Mouse (Mus musculus): Measurements from ENCODE around the gene Tril. TPM values are rescaled to one million over a fixed set of nuclear protein-coding genes. Genes with fewer than 3 reads are reported as not detected.

The Tril gene
- polyA plus RNA-seq, 1 experiment from 2014 or later = 86.9 TPM

DNA sequence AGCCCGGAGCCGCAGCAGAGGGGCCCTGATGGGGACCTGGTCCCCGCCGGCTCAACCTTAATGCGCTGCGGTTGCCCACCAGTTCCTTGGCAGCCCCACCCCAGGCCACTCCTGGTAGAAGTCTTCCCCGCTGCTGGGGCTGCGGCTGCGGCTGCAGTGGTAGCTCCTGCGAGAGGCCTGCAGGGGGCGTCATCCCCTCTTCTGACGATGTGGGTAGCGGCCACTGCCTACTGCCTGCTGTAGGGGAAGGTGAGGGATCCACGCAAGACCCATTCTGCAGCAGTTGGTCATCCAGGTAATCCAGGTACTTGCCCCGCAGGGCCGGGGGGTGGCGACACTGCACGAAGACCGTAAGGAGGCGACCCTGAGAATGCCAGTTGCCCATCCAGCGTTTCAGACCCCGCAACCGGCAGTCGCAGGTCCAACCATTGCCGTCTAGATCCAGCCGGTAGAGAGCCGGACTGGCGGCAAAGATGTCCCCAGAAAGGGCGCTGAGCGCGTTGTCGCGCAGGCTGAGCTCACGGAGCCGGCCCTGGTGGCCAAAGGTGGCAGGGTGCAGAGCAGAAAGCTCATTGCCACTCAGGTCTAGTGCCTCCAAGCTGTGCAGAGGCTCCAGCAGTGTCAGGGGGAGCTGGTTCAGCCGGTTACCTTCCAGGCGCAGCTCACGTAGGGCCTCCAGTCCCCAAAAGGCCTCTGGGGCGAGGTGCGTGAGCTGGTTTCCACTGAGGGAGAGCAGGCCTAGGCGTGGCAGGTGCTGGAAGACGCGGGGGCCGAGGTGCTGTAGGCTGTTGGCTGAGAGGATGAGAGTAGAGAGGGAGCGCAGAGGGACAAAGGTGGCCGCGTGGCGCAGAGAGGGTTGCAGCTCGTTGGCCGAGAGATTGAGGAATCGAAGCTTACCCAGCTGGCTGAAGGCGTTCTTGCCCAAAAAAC lies 1.6 kb downstream of the Tril start:
- WGBS = 2% methylated on average over 52 of the region's 52 CpGs
- peaks cover 21% of the 10 kb centered on the region for H3K27me3 ChIP-seq (ENCODE audit: low read depth, poor library complexity, severe bottlenecking)
- no peaks in the 10 kb centered on the region for H3K9me3 ChIP-seq (replicated peaks)

DNA sequence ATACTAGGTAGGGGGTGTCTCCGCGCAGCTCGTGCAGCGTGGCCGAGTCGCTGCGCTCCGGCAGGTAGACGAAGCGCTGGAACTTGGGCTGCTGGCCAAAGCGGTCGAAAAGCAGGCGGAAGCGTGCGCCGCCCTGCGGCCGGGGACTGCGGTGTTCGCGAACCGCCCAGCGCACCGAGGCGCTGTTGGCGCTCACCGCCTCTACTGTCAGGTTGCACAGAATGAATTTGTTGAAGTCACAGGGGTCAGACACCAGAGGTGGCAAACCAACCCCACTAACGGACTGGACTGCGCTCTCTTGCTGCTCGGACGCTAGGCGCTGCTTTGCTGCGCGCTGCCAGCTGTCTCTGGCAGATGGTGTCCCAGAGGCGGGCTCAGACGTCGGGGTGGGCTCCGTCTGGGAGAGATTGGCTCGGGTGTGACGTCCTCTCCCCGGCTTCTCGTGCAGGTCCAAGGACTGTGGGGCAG lies 2.3 kb downstream of the Tril start:
- peaks cover 50% of the 10 kb centered on the region for H3K36me3 ChIP-seq
- DNase-seq (ENCODE audit: low spot score) = peak; percentile 80
- H3K4me3 ChIP-seq = peak overlapping the region; percentile 76
- H3K9me3 ChIP-seq (replicated peaks) = no peaks in the 10 kb centered on the region
- H3K4me1 ChIP-seq = peaks cover 58% of the 10 kb centered on the region
- H3K27ac ChIP-seq = peak overlapping the region; percentile 99
- H3K27me3 ChIP-seq (ENCODE audit: low read depth, poor library complexity, severe bottlenecking) = peaks cover 19% of the 10 kb centered on the region
- WGBS = 1% methylated on average over 42 of the region's 42 CpGs

More for the DNA sequence above, 1.6 kb downstream of the Tril start:
- peaks cover 43% of the 10 kb centered on the region for H3K36me3 ChIP-seq
- peak; percentile 80 for DNase-seq (ENCODE audit: low spot score)
- peak overlapping the region; percentile 99 for H3K27ac ChIP-seq
- peaks cover 58% of the 10 kb centered on the region for H3K4me1 ChIP-seq
- H3K4me3 ChIP-seq = peak overlapping the region; percentile 76

GRCm38 (mm10) chr6:53817763-53818174 lies 2.9 kb downstream of the Tril start:
- H3K27ac ChIP-seq = peak overlapping the region; percentile 99
- H3K27me3 ChIP-seq (ENCODE audit: low read depth, poor library complexity, severe bottlenecking) = peaks cover 18% of the 10 kb centered on the region
- WGBS = 15% methylated on average over 33 of the region's 33 CpGs
- H3K36me3 ChIP-seq = peaks cover 50% of the 10 kb centered on the region
- peak; percentile 59 for DNase-seq (ENCODE audit: low spot score)
- H3K4me1 ChIP-seq = peaks cover 58% of the 10 kb centered on the region
- H3K9me3 ChIP-seq (replicated peaks) = no peaks in the 10 kb centered on the region
- peak overlapping the region; percentile 76 for H3K4me3 ChIP-seq

GRCm38 (mm10) chr6:53816661-53817060 lies 4.0 kb downstream of the Tril start:
- H3K36me3 ChIP-seq = peaks cover 50% of the 10 kb centered on the region
- no peak overlapping the region for H3K27ac ChIP-seq
- peaks cover 51% of the 10 kb centered on the region for H3K4me1 ChIP-seq
- no peaks in the 10 kb centered on the region for H3K9me3 ChIP-seq (replicated peaks)
- H3K4me3 ChIP-seq = peak overlapping the region; percentile 76
- no peak for DNase-seq (ENCODE audit: low spot score)
- 85% methylated on average over 8 of the region's 8 CpGs for WGBS
- H3K27me3 ChIP-seq (ENCODE audit: low read depth, poor library complexity, severe bottlenecking) = peaks cover 18% of the 10 kb centered on the region

- H3K9me3 ChIP-seq (replicated peaks) = no peaks in the 10 kb centered on the region
- DNase-seq (ENCODE audit: low spot score) = no peak
- peaks cover 18% of the 10 kb centered on the region for H3K27me3 ChIP-seq (ENCODE audit: low read depth, poor library complexity, severe bottlenecking)
- H3K4me3 ChIP-seq = no peak overlapping the region
- H3K36me3 ChIP-seq = peaks cover 50% of the 10 kb centered on the region
- WGBS = 78% methylated on average over 7 of the region's 7 CpGs
- H3K27ac ChIP-seq = no peak overlapping the region
- peaks cover 42% of the 10 kb centered on the region for H3K4me1 ChIP-seq
Measured at GRCm38 (mm10) chr6:53815691-53816090, 4.9 kb downstream of the Tril start.

GRCm38 (mm10) chr6:53814214-53814613 lies 6.4 kb downstream of the Tril start:
- H3K4me1 ChIP-seq = peaks cover 35% of the 10 kb centered on the region
- no peak overlapping the region for H3K27ac ChIP-seq
- H3K36me3 ChIP-seq = peaks cover 50% of the 10 kb centered on the region
- H3K9me3 ChIP-seq (replicated peaks) = no peaks in the 10 kb centered on the region
- peaks cover 18% of the 10 kb centered on the region for H3K27me3 ChIP-seq (ENCODE audit: low read depth, poor library complexity, severe bottlenecking)
- H3K4me3 ChIP-seq = no peak overlapping the region
- no peak for DNase-seq (ENCODE audit: low spot score)

DNA sequence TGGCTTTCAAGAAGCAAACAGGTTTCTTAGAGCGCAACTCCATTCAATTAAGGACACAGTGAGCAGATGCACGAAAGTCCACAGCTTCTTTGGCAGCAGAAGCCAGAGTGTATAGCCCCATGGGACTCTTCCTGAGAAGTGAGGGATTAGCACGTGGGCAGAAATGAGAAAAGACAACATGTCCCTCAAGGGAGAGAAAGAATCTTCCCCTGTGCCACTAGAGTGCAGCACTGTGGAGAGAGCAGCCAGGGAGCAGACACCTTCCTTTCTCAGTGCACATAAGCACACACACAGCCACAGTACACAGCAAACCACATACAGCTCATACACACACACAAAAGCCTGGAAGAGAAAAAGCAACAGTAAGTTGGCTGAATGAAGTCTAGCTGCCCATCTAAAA lies 8.4 kb downstream of the Tril start:
- 74% methylated on average over 3 of the region's 3 CpGs for WGBS
- peak; percentile 20 for DNase-seq (ENCODE audit: low spot score)

DNA sequence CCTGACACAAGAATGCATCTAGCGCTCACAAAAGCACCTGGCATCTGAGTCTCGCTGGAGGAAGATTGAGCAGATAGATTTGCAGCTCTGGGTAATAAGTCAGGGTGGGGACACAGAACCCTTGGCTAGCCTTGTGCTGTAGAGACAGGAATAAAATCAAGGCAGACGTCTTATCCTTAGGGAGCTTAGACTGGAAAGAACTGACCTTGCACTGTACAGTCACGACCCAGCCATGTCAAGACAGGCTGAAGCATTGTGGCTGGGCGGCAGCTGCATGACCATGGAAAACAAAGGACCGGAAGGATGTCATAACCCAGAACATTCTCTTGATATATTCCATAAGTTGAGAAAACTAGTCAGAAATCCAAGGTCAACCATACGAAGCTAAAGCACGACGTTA lies 11.8 kb downstream of the Tril start:
- no peaks in the 10 kb centered on the region for H3K27me3 ChIP-seq (ENCODE audit: low read depth, poor library complexity, severe bottlenecking)
- 91% methylated on average over 9 of the region's 9 CpGs for WGBS
- DNase-seq (ENCODE audit: low spot score) = peak; percentile 24
- no peaks in the 10 kb centered on the region for H3K9me3 ChIP-seq (replicated peaks)
- peaks cover 5% of the 10 kb centered on the region; the same call in 1 of the 2 replicates for H3K36me3 ChIP-seq
- peaks cover 7% of the 10 kb centered on the region; the same call in 1 of the 2 replicates for H3K4me1 ChIP-seq
- no peak overlapping the region for H3K4me3 ChIP-seq
- H3K27ac ChIP-seq = no peak overlapping the region

More for the DNA sequence above, 8.4 kb downstream of the Tril start:
- no peak overlapping the region for H3K27ac ChIP-seq
- H3K4me1 ChIP-seq = peaks cover 16% of the 10 kb centered on the region
- no peaks in the 10 kb centered on the region for H3K9me3 ChIP-seq (replicated peaks)
- H3K36me3 ChIP-seq = peaks cover 37% of the 10 kb centered on the region
- peaks cover 2% of the 10 kb centered on the region; the same call in 1 of the 2 replicates for H3K27me3 ChIP-seq (ENCODE audit: low read depth, poor library complexity, severe bottlenecking)
- H3K4me3 ChIP-seq = no peak overlapping the region

DNA sequence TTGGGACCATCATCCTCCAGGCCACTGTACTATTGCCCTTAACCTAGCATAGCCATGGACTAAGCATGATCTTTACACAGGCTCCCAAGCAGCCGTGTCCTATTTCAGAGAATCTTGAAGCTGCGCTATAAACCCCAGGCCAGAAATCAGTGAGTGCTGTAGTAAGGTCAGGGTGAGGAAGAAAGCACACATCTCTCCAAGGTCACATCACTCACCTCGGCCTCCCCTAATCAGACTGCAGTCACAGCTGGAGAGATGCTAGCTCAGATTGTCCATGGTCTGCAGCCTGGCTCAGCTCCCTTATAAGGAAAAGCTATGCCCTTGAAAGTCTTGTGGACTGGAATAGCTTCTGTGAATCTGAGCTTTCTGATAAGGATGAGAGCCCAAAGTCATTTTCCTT lies 13.4 kb downstream of the Tril start:
- Histone ChIP-seq H3K27me3 (ENCODE audit: low read depth, poor library complexity, severe bottlenecking) (no peaks in the 10 kb centered on the region), H3K36me3 (no peaks in the 10 kb centered on the region), H3K27ac (no peak overlapping the region), H3K4me3 (no peak overlapping the region), H3K4me1 (peaks cover 10% of the 10 kb centered on the region), H3K9me3 (replicated peaks) (no peaks in the 10 kb centered on the region)
- WGBS = 60% methylated on average over 3 of the region's 3 CpGs
- no peak for DNase-seq (ENCODE audit: low spot score)

- Histone ChIP-seq H3K9me3 (replicated peaks) (no peaks in the 10 kb centered on the region), H3K36me3 (no peaks in the 10 kb centered on the region), H3K27me3 (ENCODE audit: low read depth, poor library complexity, severe bottlenecking) (no peaks in the 10 kb centered on the region), H3K4me1 (peaks cover 16% of the 10 kb centered on the region), H3K27ac (no peak overlapping the region), H3K4me3 (no peak overlapping the region)
- peak; percentile 28 for DNase-seq (ENCODE audit: low spot score)
- 43% methylated on average over 8 of the region's 8 CpGs for WGBS
Measured at GRCm38 (mm10) chr6:53806591-53807023, 14.0 kb downstream of the Tril start.

GRCm38 (mm10) chr6:53806021-53806420 lies 14.6 kb downstream of the Tril start:
- Histone ChIP-seq H3K9me3 (replicated peaks) (no peaks in the 10 kb centered on the region), H3K4me1 (peaks cover 20% of the 10 kb centered on the region), H3K36me3 (no peaks in the 10 kb centered on the region), H3K27me3 (ENCODE audit: low read depth, poor library complexity, severe bottlenecking) (no peaks in the 10 kb centered on the region), H3K27ac (no peak overlapping the region), H3K4me3 (no peak overlapping the region)
- peak; percentile 23 for DNase-seq (ENCODE audit: low spot score)
- 78% methylated on average over 5 of the region's 5 CpGs for WGBS

GRCm38 (mm10) chr6:53804145-53804544 lies 16.5 kb downstream of the Tril start:
- no peaks in the 10 kb centered on the region for H3K9me3 ChIP-seq (replicated peaks)
- no peak overlapping the region for H3K27ac ChIP-seq
- peaks cover 26% of the 10 kb centered on the region for H3K4me1 ChIP-seq
- no peaks in the 10 kb centered on the region for H3K36me3 ChIP-seq
- no peak overlapping the region for H3K4me3 ChIP-seq
- no peaks in the 10 kb centered on the region for H3K27me3 ChIP-seq (ENCODE audit: low read depth, poor library complexity, severe bottlenecking)
- WGBS = 76% methylated on average over 6 of the region's 6 CpGs
- DNase-seq (ENCODE audit: low spot score) = no peak

GRCm38 (mm10) chr6:53803551-53803950 lies 17.1 kb downstream of the Tril start:
- DNase-seq (ENCODE audit: low spot score) = no peak
- WGBS = 95% methylated on average over 4 of the region's 4 CpGs
- H3K27ac ChIP-seq = no peak overlapping the region

More at GRCm38 (mm10) chr6:53803551-53803950, 17.1 kb downstream of the Tril start:
- H3K9me3 ChIP-seq (replicated peaks) = no peaks in the 10 kb centered on the region
- H3K4me1 ChIP-seq = peaks cover 30% of the 10 kb centered on the region
- H3K27me3 ChIP-seq (ENCODE audit: low read depth, poor library complexity, severe bottlenecking) = no peaks in the 10 kb centered on the region
- no peaks in the 10 kb centered on the region for H3K36me3 ChIP-seq
- no peak overlapping the region for H3K4me3 ChIP-seq

Data from limb, embryonic 10.5 days (tissue).